Mouse (Mus musculus) thymus, adult 2 months (tissue): ENCODE measurements around the gene Dock9. TPM values are rescaled to one million over a fixed set of nuclear protein-coding genes. Genes with fewer than 3 reads are reported as not detected.
A peak's percentile ranks its signal among the peaks of the same experiment; 100 is the strongest.

Experiments used
- DNase-seq: peaks from one replicate; pipeline ENCODE4 v3.0.0; 2021
- H3K27ac ChIP-seq: fragments of 200-500 bp; 2 replicates; pipeline ENCODE4 v1.5.1; 2012; ENCODE audit warnings: low read length, control low read depth; ENCODE audit not compliant: control insufficient read depth, insufficient read depth
- H3K27me3 ChIP-seq: fragments of 200-500 bp; 2 replicates; pipeline ENCODE4 v1.6.1; 2012; ENCODE audit warnings: mild to moderate bottlenecking, low read length, moderate library complexity, mixed read lengths; ENCODE audit not compliant: control insufficient read depth, insufficient read depth
- H3K36me3 ChIP-seq: fragments of 200-500 bp; 2 replicates; pipeline ENCODE4 v1.6.1; 2012; ENCODE audit warnings: mild to moderate bottlenecking, low read length, moderate library complexity; ENCODE audit not compliant: control insufficient read depth, insufficient read depth
- H3K4me1 ChIP-seq: fragments of 200-500 bp; replicated peaks from 2 replicates; pipeline ENCODE4 v1.6.1; 2012; ENCODE audit warnings: low read length; ENCODE audit not compliant: control insufficient read depth, insufficient read depth
- H3K4me3 ChIP-seq: fragments of 200-500 bp; 2 replicates; pipeline ENCODE4 v1.5.1; 2012; ENCODE audit warnings: mild to moderate bottlenecking, low read length, control low read depth, moderate library complexity; ENCODE audit not compliant: control insufficient read depth, insufficient read depth
- CTCF ChIP-seq: fragments of 200-500 bp; IDR thresholded peaks from 2 replicates; pipeline ENCODE4 v1.5.1; 2012; ENCODE audit warnings: mild to moderate bottlenecking, control low read depth, low read length, moderate library complexity, borderline replicate concordance; ENCODE audit not compliant: control insufficient read depth, poor library complexity, insufficient read depth; ENCODE audit errors: extremely low read depth
- POLR2A ChIP-seq: fragments of 200-500 bp; IDR thresholded peaks from 2 replicates; pipeline ENCODE4 v1.6.1; 2012; ENCODE audit warnings: mild to moderate bottlenecking, low read length, control low read depth, moderate library complexity; ENCODE audit not compliant: control insufficient read depth, poor library complexity, insufficient read depth; ENCODE audit errors: extremely low read depth
- WGBS: fragments of 180-500 bp; shearing (Covaris S2); methylation state at CpG from one replicate; pipeline ENCODE4 v1.1.7; 2018; 5-methylcytosine and 5-hydroxymethylcytosine counted together
- polyA plus RNA-seq: library from polyadenylated mRNA; depleted of rRNA; stranded (reverse); fragments of >200 nt; gene quantifications from 2 replicates; pipeline ENCODE4 v1.2.3, GENCODE M21; 2012

Gene Dock9
- polyA plus RNA-seq, 1 experiment, result 13.2 TPM

- 40% methylated on average over 14 of the region's 14 CpGs for WGBS
- Histone ChIP-seq H3K4me1 (peaks cover 13% of the 10 kb centered on the region), H3K4me3 (no peak overlapping the region), H3K27ac (peak overlapping the region; percentile 57), H3K36me3 (no peaks in the 10 kb centered on the region), H3K27me3 (no peaks in the 10 kb centered on the region)
- no peak for TF ChIP-seq CTCF
- no peak for TF ChIP-seq POLR2A
- DNase-seq, result peak; percentile 13
These were observed 251.9 kb downstream of the Dock9 start for GRCm38 (mm10) chr14:121545551-121546331.

- Histone ChIP-seq H3K27me3 (no peaks in the 10 kb centered on the region), H3K36me3 (no peaks in the 10 kb centered on the region), H3K4me1 (peaks cover 12% of the 10 kb centered on the region), H3K4me3 (no peak overlapping the region), H3K27ac (no peak overlapping the region)
- WGBS, result 92% methylated on average over 7 of the region's 7 CpGs
- DNase-seq, result no peak
- TF ChIP-seq POLR2A (no peak), CTCF (no peak)
These were observed 256.4 kb downstream of the Dock9 start for GRCm38 (mm10) chr14:121541262-121541661.

- no peaks in the 10 kb centered on the region for H3K27me3 ChIP-seq
- no peak for DNase-seq
- no peak overlapping the region for H3K27ac ChIP-seq
- H3K36me3 ChIP-seq, result no peaks in the 10 kb centered on the region
- no peaks in the 10 kb centered on the region for H3K4me1 ChIP-seq
- H3K4me3 ChIP-seq, result no peak overlapping the region
- WGBS, result 89% methylated on average over 3 of the region's 3 CpGs
- TF ChIP-seq CTCF (no peak), POLR2A (no peak)
These were observed 263.1 kb downstream of the Dock9 start for GRCm38 (mm10) chr14:121534501-121534900.

- Histone ChIP-seq H3K4me3 (no peak overlapping the region), H3K36me3 (no peaks in the 10 kb centered on the region), H3K27ac (no peak overlapping the region), H3K27me3 (no peaks in the 10 kb centered on the region), H3K4me1 (no peaks in the 10 kb centered on the region)
- no peak for DNase-seq
- 94% methylated on average over 9 of the region's 9 CpGs for WGBS
- TF ChIP-seq POLR2A (no peak), CTCF (no peak)
These were observed 266.8 kb downstream of the Dock9 start for GRCm38 (mm10) chr14:121530853-121531252.

GRCm38 (mm10) chr14:121527883-121528282 lies 269.8 kb downstream of the Dock9 start:
- no peak for DNase-seq
- H3K4me3 ChIP-seq, result no peak overlapping the region
- H3K27ac ChIP-seq, result no peak overlapping the region
- no peaks in the 10 kb centered on the region for H3K27me3 ChIP-seq
- WGBS, result 97% methylated on average over 3 of the region's 3 CpGs
- no peaks in the 10 kb centered on the region for H3K4me1 ChIP-seq
- no peak for TF ChIP-seq POLR2A
- no peak for TF ChIP-seq CTCF
- H3K36me3 ChIP-seq, result no peaks in the 10 kb centered on the region

GRCm38 (mm10) chr14:121527201-121527600 lies 270.4 kb downstream of the Dock9 start:
- H3K27ac ChIP-seq, result no peak overlapping the region

GRCm38 (mm10) chr14:121521709-121522108 lies 275.9 kb downstream of the Dock9 start:
- DNase-seq, result no peak
- TF ChIP-seq CTCF, result no peak
- no peak for TF ChIP-seq POLR2A
- Histone ChIP-seq H3K36me3 (no peaks in the 10 kb centered on the region), H3K4me1 (peaks cover 7% of the 10 kb centered on the region), H3K27ac (no peak overlapping the region), H3K4me3 (no peak overlapping the region), H3K27me3 (no peaks in the 10 kb centered on the region)
- WGBS, result 46% methylated on average over 4 of the region's 4 CpGs

More at GRCm38 (mm10) chr14:121527201-121527600, 270.4 kb downstream of the Dock9 start:
- Histone ChIP-seq H3K27me3 (no peaks in the 10 kb centered on the region), H3K4me3 (no peak overlapping the region), H3K4me1 (no peaks in the 10 kb centered on the region), H3K36me3 (no peaks in the 10 kb centered on the region)
- DNase-seq, result no peak
- WGBS, result 24% methylated on average over 1 of the region's 1 CpGs
- TF ChIP-seq CTCF, result no peak
